Mouse (Mus musculus) cortical plate, adult 2 months (tissue): Measurements from ENCODE around the gene Zfp784. TPM values are rescaled to one million over a fixed set of nuclear protein-coding genes. Genes with fewer than 3 reads are reported as not detected.
"Not testable (repeated sequence)": the region's sequence is repeated elsewhere in the genome, so short reads cannot be mapped to it uniquely, and the experiment has no call there.

ENCODE experiments used
- H3K27ac ChIP-seq: fragments of 200-500 bp; 2 replicates; pipeline ENCODE4 v1.5.1; 2012; ENCODE audit warnings: low read length, control low read depth, inconsistent platforms; ENCODE audit not compliant: insufficient read depth
- H3K4me1 ChIP-seq: fragments of 200-500 bp; 2 replicates; pipeline ENCODE4 v1.6.1; 2011; ENCODE audit warnings: low read length; ENCODE audit not compliant: control insufficient read depth, insufficient read depth
- H3K4me3 ChIP-seq: fragments of 200-500 bp; 2 replicates; pipeline ENCODE4 v1.5.1; 2011; ENCODE audit warnings: mild to moderate bottlenecking, low read length, control low read depth; ENCODE audit not compliant: insufficient read depth
- CTCF ChIP-seq: fragments of 200-500 bp; IDR thresholded peaks from 2 replicates; pipeline ENCODE4 v1.5.1; 2011; ENCODE audit warnings: mild to moderate bottlenecking, control low read depth, low read length; ENCODE audit not compliant: insufficient read depth; ENCODE audit errors: extremely low read depth
- POLR2A ChIP-seq: fragments of 200-500 bp; IDR thresholded peaks from 2 replicates; pipeline ENCODE4 v1.6.1; 2011; ENCODE audit warnings: mild to moderate bottlenecking, low read length, control low read depth; ENCODE audit not compliant: insufficient read depth; ENCODE audit errors: extremely low read depth
- polyA plus RNA-seq: library from polyadenylated mRNA; depleted of rRNA; stranded (reverse); fragments of >200 nt; gene quantifications from 2 replicates; pipeline ENCODE4 v1.2.3, GENCODE M21; 2012

The Zfp784 gene
- polyA plus RNA-seq, 1 experiment = 6.5 TPM

- no peaks in the 10 kb centered on the region for H3K4me1 ChIP-seq
- TF ChIP-seq POLR2A = 0 out of 2 replicates have a peak, but pooled peaks have one; percentile 41
- TF ChIP-seq CTCF = no peak
- H3K27ac ChIP-seq = peak within 1 kb of the TSS; percentile 99
- peak within 1 kb of the TSS; percentile 39 for H3K4me3 ChIP-seq
Measured at GRCm38 (mm10) chr7:5014251-5015117, 23.8 kb downstream of the Zfp784 start, which contains the start of the genes Zfp524 and Fiz1. Zfp524 (plus strand) TSS chr7:5014415. Fiz1 (minus strand) TSS chr7:5014697.

GRCm38 (mm10) chr7:5012681-5013513, 25.3 kb downstream of the Zfp784 start:
- H3K27ac ChIP-seq = no peak overlapping the region
- no peak for TF ChIP-seq CTCF
- no peak for TF ChIP-seq POLR2A
- H3K4me1 ChIP-seq = no peaks in the 10 kb centered on the region
- no peak overlapping the region for H3K4me3 ChIP-seq

- TF ChIP-seq POLR2A = no peak
- no peak for TF ChIP-seq CTCF
- H3K4me3 ChIP-seq = no peak overlapping the region
- no peaks in the 10 kb centered on the region for H3K4me1 ChIP-seq
- H3K27ac ChIP-seq = no peak overlapping the region
Measured at GRCm38 (mm10) chr7:5008229-5008628, 30.0 kb downstream of the Zfp784 start.

- not testable (repeated sequence) for H3K27ac ChIP-seq, H3K4me3 ChIP-seq
Measured at GRCm38 (mm10) chr7:5002876-5003275, 35.4 kb downstream of the Zfp784 start.

GRCm38 (mm10) chr7:4999876-5000275, 38.4 kb downstream of the Zfp784 start:
- H3K4me3 ChIP-seq = no peak overlapping the region
- H3K27ac ChIP-seq = no peak overlapping the region
- TF ChIP-seq CTCF (peak; percentile 40), POLR2A (no peak)
- no peaks in the 10 kb centered on the region for H3K4me1 ChIP-seq

More at GRCm38 (mm10) chr7:5002876-5003275, 35.4 kb downstream of the Zfp784 start:
- H3K4me1 ChIP-seq = not testable (repeated sequence)

- no peak for TF ChIP-seq CTCF
- no peak for TF ChIP-seq POLR2A
- Histone ChIP-seq H3K4me1 (no peaks in the 10 kb centered on the region), H3K4me3 (peak overlapping the region; percentile 72), H3K27ac (peak overlapping the region; percentile 3; the same call in 1 of the 2 replicates)
Measured at GRCm38 (mm10) chr7:4996934-4997333, 41.3 kb downstream of the Zfp784 start.

- H3K4me1 ChIP-seq = no peaks in the 10 kb centered on the region
- H3K27ac ChIP-seq = peak within 1 kb of the TSS; percentile 26
- TF ChIP-seq POLR2A (peak; percentile 79), CTCF (no peak)
- peak within 1 kb of the TSS; percentile 72 for H3K4me3 ChIP-seq
Measured at GRCm38 (mm10) chr7:4996003-4996895, 42.0 kb downstream of the Zfp784 start, which contains the start of gene Zfp579. Zfp579 (minus strand) TSS chr7:4996158.

GRCm38 (mm10) chr7:4995268-4996002, 42.8 kb downstream of the Zfp784 start:
- peak overlapping the region; percentile 26 for H3K27ac ChIP-seq
- no peak for TF ChIP-seq POLR2A
- TF ChIP-seq CTCF = no peak
- H3K4me1 ChIP-seq = no peaks in the 10 kb centered on the region
- H3K4me3 ChIP-seq = peak overlapping the region; percentile 72
